Mouse (Mus musculus) bone marrow, adult 2 months (tissue): Measurements from ENCODE around the gene Tmem51.

Experiments
- CTCF ChIP-seq: fragments of 200-500 bp; IDR thresholded peaks from 2 replicates; pipeline ENCODE4 v1.5.1; 2011; ENCODE audit warnings: low read length, control low read depth; ENCODE audit not compliant: control insufficient read depth, insufficient read depth
- POLR2A ChIP-seq: fragments of 200-500 bp; IDR thresholded peaks from 2 replicates; pipeline ENCODE4 v1.6.1; 2011; ENCODE audit warnings: low read depth, mild to moderate bottlenecking, control low read depth, low read length, borderline replicate concordance; ENCODE audit not compliant: control insufficient read depth

DNA sequence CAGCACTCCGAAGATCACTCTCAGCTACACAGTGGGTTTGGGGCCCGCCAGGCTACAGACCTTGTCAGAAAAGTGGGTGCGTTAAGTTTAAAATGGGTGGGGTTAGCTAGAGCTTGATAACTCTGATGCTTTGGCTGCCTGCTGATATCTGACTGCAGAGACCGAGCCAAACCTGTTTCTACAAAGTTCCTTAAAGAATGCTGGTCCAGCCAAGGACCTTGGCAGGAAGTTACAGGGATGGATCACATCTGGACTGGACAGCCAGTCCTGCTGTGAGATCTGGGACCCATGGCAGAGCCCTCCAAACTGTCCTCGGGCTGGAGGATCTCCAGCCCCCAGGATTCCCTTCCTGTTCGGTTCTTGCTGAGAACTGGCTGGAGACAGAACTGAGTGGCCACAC is 18.3 kb downstream of the Tmem51 start:
- TF ChIP-seq POLR2A (no peak), CTCF (no peak)
